Mouse (Mus musculus) cerebellum, adult 9-11 months (tissue): ENCODE data around the gene Susd2.

Experiments used
- DNase-seq: peaks from one replicate; pipeline ENCODE4 v3.0.0; 2022

The Susd2 gene

GRCm38 (mm10) chr10:75620818-75621217, 23.0 kb downstream of the Susd2 start:
- no peak for DNase-seq

- DNase-seq, result no peak
Observed at GRCm38 (mm10) chr10:75616044-75616443, 27.8 kb downstream of the Susd2 start.

GRCm38 (mm10) chr10:75610486-75610885, 33.3 kb downstream of the Susd2 start:
- no peak for DNase-seq

GRCm38 (mm10) chr10:75608975-75609374, 34.8 kb downstream of the Susd2 start:
- no peak for DNase-seq

- no peak for DNase-seq
Observed at GRCm38 (mm10) chr10:75607253-75607652, 36.6 kb downstream of the Susd2 start.

- no peak for DNase-seq
Observed at GRCm38 (mm10) chr10:75605162-75605846, 38.5 kb downstream of the Susd2 start.

- no peak for DNase-seq
Observed at GRCm38 (mm10) chr10:75600189-75600730, 43.5 kb downstream of the Susd2 start.

- DNase-seq, result no peak
Observed at GRCm38 (mm10) chr10:75595981-75596380, 47.8 kb downstream of the Susd2 start.

GRCm38 (mm10) chr10:75592585-75592984, 51.2 kb downstream of the Susd2 start:
- DNase-seq, result no peak

- DNase-seq, result no peak
Observed at GRCm38 (mm10) chr10:75591211-75591894, 52.5 kb downstream of the Susd2 start.

- DNase-seq, result no peak
Observed at GRCm38 (mm10) chr10:75589651-75590050, 54.2 kb downstream of the Susd2 start.

GRCm38 (mm10) chr10:75589129-75589528, 54.7 kb downstream of the Susd2 start, which contains the start of gene Ggt5:
Gene Ggt5 (plus strand): TSS chr10:75589340.
- DNase-seq, result no peak

- DNase-seq, result no peak
Observed at GRCm38 (mm10) chr10:75588336-75588735, 55.5 kb downstream of the Susd2 start.

- DNase-seq, result no peak
Observed at GRCm38 (mm10) chr10:75587781-75588180, 56.0 kb downstream of the Susd2 start.
